Mouse (Mus musculus): ENCODE results near the gene Afap1.
A peak's percentile ranks its signal among the peaks of the same experiment; 100 is the strongest.

Gene Afap1

DNA sequence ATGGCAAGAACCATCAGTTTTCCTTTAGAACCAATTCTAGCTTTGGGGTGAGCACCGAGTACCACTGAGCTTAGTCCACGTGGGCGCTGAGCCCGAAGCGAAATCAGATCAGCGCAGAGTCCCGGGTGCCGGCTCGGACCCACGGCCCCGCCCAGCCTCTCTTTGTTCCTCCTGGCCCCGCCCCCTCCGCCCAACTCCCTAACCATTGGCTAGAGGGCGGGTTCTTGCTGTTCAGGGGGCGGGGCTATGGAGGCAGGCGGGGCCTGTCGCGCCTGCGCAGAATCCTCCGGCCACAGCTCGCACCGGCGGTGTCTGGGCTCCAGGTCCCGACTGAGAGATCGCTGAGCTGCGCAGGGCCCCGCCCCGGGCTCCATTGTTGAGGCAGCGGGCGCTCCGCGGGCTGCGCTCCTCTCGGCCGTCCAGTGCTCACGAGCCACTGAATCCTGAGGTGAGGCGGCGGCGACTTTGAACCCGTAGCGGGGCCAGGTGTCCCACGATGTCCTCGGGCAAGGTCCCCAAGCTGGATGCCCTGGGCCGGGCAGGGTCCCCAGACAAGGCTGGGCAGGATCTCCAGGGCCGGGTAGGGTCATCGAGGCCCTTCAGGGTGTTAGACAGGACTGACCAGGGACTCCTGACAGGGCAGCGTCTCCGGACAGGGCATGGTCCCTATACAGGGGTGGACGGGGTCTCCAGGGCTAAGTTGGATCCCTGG is at the start of gene Afap1:
TSS of gene Afap1 (plus strand) at position 227 of the 712 bp plus-strand sequence.
- DNase-seq (ENCODE audit: low read depth, low spot score) = peak; percentile 87

- no peak for DNase-seq (ENCODE audit: low read depth, low spot score)
These were observed 41.6 kb upstream of the Afap1 start for GRCm38 (mm10) chr5:35851485-35851884.

- DNase-seq (ENCODE audit: low read depth, low spot score) = no peak
These were observed 39.7 kb upstream of the Afap1 start for GRCm38 (mm10) chr5:35853463-35853862.

GRCm38 (mm10) chr5:35856245-35856644 is 36.9 kb upstream of the Afap1 start:
- no peak for DNase-seq (ENCODE audit: low read depth, low spot score)

GRCm38 (mm10) chr5:35858069-35858468 is 35.0 kb upstream of the Afap1 start:
- DNase-seq (ENCODE audit: low read depth, low spot score) = no peak

DNA sequence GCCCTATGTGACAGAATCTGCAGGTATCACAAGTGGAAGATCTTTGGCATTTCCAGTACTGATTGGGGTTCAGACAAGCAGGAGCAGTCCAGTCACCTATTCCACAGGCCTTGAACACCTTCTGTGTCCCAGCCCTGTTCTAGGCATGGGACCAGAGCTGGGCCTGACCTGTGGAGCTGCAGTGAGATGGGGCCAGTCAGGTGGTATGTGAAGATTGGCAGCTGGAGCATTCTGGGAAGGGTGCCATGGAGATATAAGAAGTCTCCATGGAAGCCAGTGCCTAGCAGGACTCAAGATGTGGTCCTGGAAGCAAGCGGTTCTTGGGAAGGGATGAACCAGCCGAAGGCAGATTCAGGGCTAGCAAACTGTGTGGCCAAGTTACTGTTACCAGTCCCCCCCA is 31.7 kb upstream of the Afap1 start:
- no peak for DNase-seq (ENCODE audit: low read depth, low spot score)

- DNase-seq (ENCODE audit: low read depth, low spot score) = no peak
These were observed 23.1 kb upstream of the Afap1 start for GRCm38 (mm10) chr5:35869973-35870372.

DNA sequence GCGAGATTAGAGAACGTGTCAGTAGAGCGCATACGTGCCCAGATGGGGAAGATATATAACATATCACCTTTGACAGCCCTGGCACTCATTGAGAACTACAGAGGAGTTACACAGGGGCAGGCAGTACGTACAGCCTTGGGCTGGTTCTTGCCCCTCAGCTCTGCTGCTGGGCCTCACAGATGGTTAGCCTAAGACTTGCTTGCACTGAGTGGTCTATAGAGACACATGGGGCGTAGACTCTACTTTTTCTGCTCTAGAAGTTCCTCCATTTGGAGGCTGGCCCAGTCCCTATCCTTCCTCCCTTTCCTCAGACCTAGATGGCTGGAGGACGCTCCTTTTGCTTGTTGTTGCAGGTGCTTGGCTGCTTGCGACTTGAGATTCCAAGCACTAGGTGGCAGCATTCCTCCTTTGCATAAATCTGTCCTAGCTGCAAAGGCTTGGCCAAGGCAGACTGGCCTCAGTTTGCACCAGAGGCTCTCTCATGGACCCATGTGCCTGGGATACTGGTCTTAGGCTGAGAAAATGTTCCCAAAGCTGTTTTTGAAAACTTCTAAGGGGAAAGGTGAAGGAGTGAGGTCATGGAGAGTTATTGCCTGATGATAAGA is 22.6 kb upstream of the Afap1 start:
- peak; percentile 68 for DNase-seq (ENCODE audit: low read depth, low spot score)

- DNase-seq (ENCODE audit: low read depth, low spot score) = no peak
These were observed 19.7 kb upstream of the Afap1 start for GRCm38 (mm10) chr5:35873382-35873781.

GRCm38 (mm10) chr5:35876236-35876635 is 16.9 kb upstream of the Afap1 start:
- no peak for DNase-seq (ENCODE audit: low read depth, low spot score)

DNA sequence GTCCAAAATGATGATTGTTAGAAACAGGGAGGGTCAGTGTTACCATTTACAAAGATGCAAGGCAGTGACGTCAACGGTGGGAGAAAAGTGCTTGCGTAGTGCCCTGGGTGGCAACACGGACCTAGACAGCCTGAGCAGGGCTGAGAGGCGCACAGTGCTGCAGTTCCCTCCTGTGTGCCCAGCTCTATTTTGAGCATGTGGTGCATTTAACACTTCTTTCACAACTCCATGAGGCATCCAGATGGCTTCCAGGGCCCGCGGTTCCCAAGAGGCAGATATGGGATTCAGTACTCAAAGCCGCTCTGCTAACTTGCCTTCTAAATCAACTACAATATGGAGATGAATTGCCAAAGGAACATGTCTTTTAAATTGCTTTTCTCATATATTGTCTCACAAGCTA is 13.9 kb upstream of the Afap1 start:
- peak; percentile 85 for DNase-seq (ENCODE audit: low read depth, low spot score)

- DNase-seq (ENCODE audit: low read depth, low spot score) = no peak
These were observed 10.7 kb upstream of the Afap1 start for GRCm38 (mm10) chr5:35882391-35882790.

- DNase-seq (ENCODE audit: low read depth, low spot score) = no peak
These were observed 8.9 kb upstream of the Afap1 start for GRCm38 (mm10) chr5:35884262-35884661.

DNA sequence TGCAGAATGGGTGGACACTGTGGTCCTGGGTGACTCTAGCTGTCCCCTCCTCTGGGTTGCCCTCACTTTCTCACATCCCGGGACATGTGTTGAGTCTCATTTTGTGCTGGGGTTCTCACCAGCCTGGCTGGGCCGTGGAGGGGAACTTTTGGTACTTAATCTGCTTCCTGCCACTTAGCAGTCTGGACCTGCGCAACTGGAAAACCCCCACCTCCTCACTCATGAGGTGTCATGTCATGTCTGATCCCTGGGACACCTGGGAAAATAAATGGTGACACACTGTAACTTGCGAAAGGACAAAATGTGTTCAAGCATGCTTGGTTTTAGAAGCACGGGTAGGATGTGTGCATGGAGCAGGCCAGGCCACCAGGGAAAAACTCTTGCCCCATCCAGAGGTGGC is 8.4 kb upstream of the Afap1 start:
- DNase-seq (ENCODE audit: low read depth, low spot score) = no peak

GRCm38 (mm10) chr5:35888959-35889358 is 4.2 kb upstream of the Afap1 start:
- DNase-seq (ENCODE audit: low read depth, low spot score) = no peak

GRCm38 (mm10) chr5:35889641-35890040 is 3.5 kb upstream of the Afap1 start:
- no peak for DNase-seq (ENCODE audit: low read depth, low spot score)

DNA sequence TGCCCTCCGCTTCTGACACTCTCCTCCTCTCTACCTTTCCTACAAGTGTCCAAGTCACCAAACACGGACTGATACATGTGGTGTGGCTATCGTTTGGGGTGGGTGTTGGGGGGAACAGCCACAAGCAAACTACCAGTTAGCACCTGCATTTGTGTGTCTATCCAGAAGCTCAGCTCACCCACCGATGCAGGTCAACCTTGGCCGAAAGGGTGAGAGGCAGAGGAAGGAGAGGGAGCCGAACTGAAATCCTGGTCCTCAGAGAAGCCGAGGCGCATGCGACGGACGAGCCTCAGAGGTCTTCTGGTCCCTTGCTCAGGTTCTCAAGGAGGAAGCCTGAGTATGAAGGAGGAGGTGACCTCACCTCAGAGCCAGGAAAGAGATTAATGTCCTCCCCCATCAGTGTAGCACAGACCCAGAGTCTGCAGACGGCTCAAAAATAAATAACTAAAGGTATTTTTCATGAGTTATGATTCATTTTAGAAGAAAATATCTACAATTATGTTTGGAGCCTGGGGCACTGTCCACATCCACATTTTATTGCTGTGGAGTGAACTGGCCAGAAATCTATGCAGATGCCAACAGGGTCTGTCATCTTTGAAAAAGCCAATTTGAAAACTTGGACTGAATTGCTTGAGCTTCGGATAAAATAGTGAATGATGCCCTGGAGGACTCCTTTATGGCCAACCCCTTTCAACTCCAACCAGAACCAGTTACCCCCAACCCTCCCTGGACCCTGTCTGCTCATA is 2.0 kb upstream of the Afap1 start:
- DNase-seq (ENCODE audit: low read depth, low spot score) = no peak

- DNase-seq (ENCODE audit: low read depth, low spot score) = no peak
These were observed 756 bp upstream of the Afap1 start for GRCm38 (mm10) chr5:35892363-35892762.

DNA sequence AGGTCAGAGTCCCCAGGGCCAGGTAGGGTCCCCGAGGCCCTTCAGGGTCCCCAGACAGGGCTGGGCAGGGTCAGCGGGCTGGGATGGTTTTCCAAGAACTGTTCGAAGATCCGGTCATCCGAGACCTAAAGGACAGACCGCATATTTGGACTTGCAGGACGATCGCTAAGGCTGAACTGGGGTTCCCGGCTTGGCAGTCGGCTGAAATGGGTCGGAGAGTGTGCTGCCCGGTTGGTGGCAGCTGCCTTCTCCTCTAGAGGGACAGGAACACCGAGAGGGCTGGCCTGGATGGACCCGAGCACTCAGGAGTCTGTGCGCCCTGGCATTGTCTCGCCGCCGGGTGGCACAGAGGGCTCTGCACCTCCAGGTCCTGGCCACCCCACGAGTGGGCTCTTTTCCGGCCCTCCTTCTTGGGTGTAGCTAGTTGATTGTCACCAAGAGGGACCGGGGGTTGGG is 714 bp downstream of the Afap1 start:
- no peak for DNase-seq (ENCODE audit: low read depth, low spot score)

- DNase-seq (ENCODE audit: low read depth, low spot score) = no peak
These were observed 1.4 kb downstream of the Afap1 start for GRCm38 (mm10) chr5:35894295-35895047.

GRCm38 (mm10) chr5:35895926-35896325 is 2.8 kb downstream of the Afap1 start:
- DNase-seq (ENCODE audit: low read depth, low spot score) = no peak

DNA sequence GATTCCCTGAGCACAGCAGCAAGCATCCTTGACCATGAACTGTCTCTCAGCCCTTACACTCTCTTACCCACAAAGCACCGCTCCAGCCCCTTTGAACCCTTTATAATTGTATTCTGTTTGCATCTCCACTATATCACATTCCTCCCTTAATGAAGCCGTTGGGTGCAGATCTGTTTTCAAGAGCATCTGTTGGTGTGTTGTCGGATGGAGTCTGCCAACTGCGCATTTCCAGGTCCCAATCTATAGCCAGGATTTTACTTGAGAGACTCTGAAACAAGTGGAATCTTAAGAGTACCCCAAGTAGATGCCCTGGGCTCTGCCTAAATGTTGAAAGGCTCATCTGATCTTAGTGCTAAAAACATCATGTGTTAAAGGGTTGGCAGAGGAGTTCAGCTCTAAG is 3.4 kb downstream of the Afap1 start:
- no peak for DNase-seq (ENCODE audit: low read depth, low spot score)
